Mouse (Mus musculus) kidney, postnatal 0 days (tissue): Measurements from ENCODE around the gene Kbtbd12. TPM values are rescaled to one million over a fixed set of nuclear protein-coding genes. Genes with fewer than 3 reads are reported as not detected.
A peak's percentile ranks its signal among the peaks of the same experiment; 100 is the strongest.

Experiments
- ATAC-seq: fragments of 200-750 bp; cut with Nextera tagmentation; replicated peaks from 2 replicates; pipeline ENCODE4 v1.8.0; 2017; ENCODE audit warnings: low read depth, moderate number of reproducible peaks, moderate TSS enrichment, moderate library complexity; ENCODE audit not compliant: low FRiP score
- DNase-seq: peaks from one replicate; pipeline ENCODE4 v3.0.0-alpha.2; 2016; ENCODE audit warnings: low spot score
- H3K27ac ChIP-seq: fragments of 300-500 bp; sonication (generic); 2 replicates; pipeline ENCODE4 v1.5.1; 2014; ENCODE audit warnings: mild to moderate bottlenecking
- H3K27me3 ChIP-seq: fragments of 300-500 bp; sonication (generic); 2 replicates; pipeline ENCODE4 v1.6.1; 2014; ENCODE audit warnings: low read length, mixed read lengths; ENCODE audit not compliant: insufficient read depth
- H3K36me3 ChIP-seq: fragments of 300-500 bp; sonication (generic); 2 replicates; pipeline ENCODE4 v1.6.1; 2014; ENCODE audit warnings: low read length, mixed read lengths; ENCODE audit not compliant: insufficient read depth
- H3K4me1 ChIP-seq: fragments of 300-500 bp; sonication (generic); replicated peaks from 2 replicates; pipeline ENCODE4 v1.6.1; 2014; ENCODE audit warnings: antibody characterized with exemption, low read length, mixed read lengths; ENCODE audit not compliant: insufficient read depth
- H3K4me2 ChIP-seq: fragments of 300-500 bp; sonication (generic); 2 replicates; pipeline ENCODE4 v1.6.1; 2014; ENCODE audit warnings: mild to moderate bottlenecking, low read length, moderate library complexity, mixed read lengths
- H3K4me3 ChIP-seq: fragments of 300-500 bp; sonication (generic); replicated peaks from 2 replicates; pipeline ENCODE4 v1.5.1; 2014; ENCODE audit warnings: low read depth, low read length
- H3K9ac ChIP-seq: fragments of 300-500 bp; sonication (generic); 2 replicates; pipeline ENCODE4 v1.6.1; 2014; ENCODE audit warnings: low read depth, low read length
- H3K9me3 ChIP-seq: fragments of 300-500 bp; sonication (generic); replicated peaks from 2 replicates; pipeline ENCODE4 v1.6.1; 2016; ENCODE audit warnings: low read length, inconsistent platforms, mixed read lengths
- CTCF ChIP-seq: IDR thresholded peaks from 2 replicates; pipeline ENCODE4 v1.5.1; 2016; ENCODE audit warnings: antibody characterized with exemption, low read depth, mild to moderate bottlenecking, moderate library complexity
- WGBS: fragments of 180-500 bp; shearing (Covaris S2); extraction: QIAGEN DNeasy Blood & Tissue Kit; methylation state at CpG from one replicate; pipeline ENCODE4 v1.1.7; 2014; 5-methylcytosine and 5-hydroxymethylcytosine counted together
- polyA plus RNA-seq: library from polyadenylated mRNA; unstranded; fragments of >200 nt; fragmentation: Nextera tagmentation; extraction: Ambion mirVana; gene quantifications from 2 replicates; pipeline ENCODE4 v1.2.1, GENCODE M21; 2015

Gene Kbtbd12
- polyA plus RNA-seq, 1 experiment from 2014 or later: not detected

DNA sequence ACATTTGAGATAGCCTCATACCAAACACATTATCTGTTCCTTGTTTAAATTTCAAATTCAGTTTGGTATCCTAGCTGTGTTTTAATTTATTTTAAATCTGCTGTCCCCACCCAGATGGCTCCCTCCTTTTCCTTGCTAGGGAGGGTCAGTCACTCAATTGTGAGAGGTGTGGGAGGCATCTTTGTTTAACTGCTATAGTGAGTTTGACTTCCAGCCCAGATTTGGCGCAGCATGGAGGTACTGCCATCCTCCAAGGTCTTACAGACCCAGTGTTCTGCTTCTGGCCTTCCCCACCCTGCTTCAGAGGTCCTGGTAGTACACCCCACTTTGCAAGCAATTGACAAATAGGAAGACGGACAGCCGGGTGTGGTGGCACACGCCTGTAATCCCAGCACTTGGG lies 113.7 kb downstream of the Kbtbd12 start:
- WGBS: 82% methylated on average over 4 of the region's 4 CpGs
- no peak for ATAC-seq
- TF ChIP-seq CTCF: no peak
- DNase-seq: no peak
- Histone ChIP-seq H3K4me3 (no peak overlapping the region), H3K4me2 (no peak overlapping the region), H3K4me1 (no peaks in the 10 kb centered on the region), H3K27me3 (no peaks in the 10 kb centered on the region), H3K9me3 (no peaks in the 10 kb centered on the region), H3K36me3 (no peaks in the 10 kb centered on the region), H3K9ac (no peak overlapping the region), H3K27ac (no peak overlapping the region)

DNA sequence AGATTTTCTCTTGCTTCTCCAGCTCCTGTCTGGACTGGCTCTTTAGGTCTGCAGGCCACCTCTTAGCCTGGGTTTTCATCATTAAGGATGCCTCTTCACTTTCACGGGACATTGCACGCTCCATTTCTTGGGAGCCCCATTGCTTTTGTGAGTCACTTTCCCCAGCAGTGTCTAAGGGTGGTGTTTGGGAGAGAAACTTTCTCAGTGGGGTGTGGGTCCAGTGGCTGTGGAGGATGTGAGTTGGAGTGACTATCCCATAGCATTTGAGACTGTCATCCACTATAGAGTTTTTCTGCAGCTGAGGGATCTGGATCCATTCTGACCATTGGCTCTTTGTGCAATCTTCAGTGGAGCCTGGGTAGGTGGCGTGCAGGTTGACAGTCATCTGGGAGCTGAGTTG lies 114.3 kb downstream of the Kbtbd12 start:
- H3K27me3 ChIP-seq: no peaks in the 10 kb centered on the region
- no peak overlapping the region for H3K4me3 ChIP-seq
- no peaks in the 10 kb centered on the region for H3K36me3 ChIP-seq
- H3K27ac ChIP-seq: no peak overlapping the region
- DNase-seq (no peak), ATAC-seq (no peak)
- no peak for TF ChIP-seq CTCF
- no peak overlapping the region for H3K4me2 ChIP-seq
- 86% methylated on average over 3 of the region's 3 CpGs for WGBS
- no peaks in the 10 kb centered on the region for H3K9me3 ChIP-seq
- no peak overlapping the region for H3K9ac ChIP-seq
- no peaks in the 10 kb centered on the region for H3K4me1 ChIP-seq

DNA sequence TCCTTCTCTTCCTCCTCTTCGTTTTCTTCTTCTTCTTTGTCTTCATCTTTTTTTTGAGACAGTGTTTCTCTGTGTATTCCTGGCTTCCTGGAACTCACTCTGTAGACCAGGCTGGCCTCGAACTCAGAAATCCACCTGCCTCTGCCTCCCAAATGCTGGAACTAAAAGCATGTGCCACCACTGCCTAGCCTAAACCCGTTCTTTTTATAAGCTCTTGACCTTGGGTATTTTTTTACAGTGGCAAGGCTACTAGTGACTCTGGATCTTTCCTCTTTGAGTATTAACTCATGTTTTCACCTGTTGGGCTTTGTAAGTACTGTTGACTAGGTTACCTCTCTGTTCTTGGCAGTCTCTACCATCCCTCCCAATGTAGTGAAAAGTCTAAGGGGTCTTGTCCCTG lies 114.7 kb downstream of the Kbtbd12 start:
- Histone ChIP-seq H3K4me2 (no peak overlapping the region), H3K4me1 (no peaks in the 10 kb centered on the region), H3K27me3 (no peaks in the 10 kb centered on the region)

DNA sequence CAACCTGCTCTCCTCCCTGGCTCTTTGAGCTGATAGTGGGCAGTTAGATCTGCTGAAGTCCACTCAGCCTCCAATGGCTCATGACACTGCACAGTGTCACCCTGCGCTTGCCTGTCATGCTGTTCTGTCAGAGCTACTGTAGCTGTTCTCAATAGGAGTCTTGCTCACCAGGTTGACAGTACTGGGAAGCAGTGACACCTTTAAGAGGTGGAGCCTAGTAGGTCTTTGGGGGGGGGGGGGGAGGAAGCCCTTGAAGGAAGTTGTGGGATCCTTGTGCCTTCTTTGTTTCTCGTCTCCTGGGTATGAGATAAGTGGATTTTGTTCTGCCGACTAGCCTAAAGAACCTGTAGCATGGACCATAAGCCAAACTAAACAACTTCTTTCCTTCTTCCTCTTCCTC lies 115.1 kb downstream of the Kbtbd12 start:
- H3K4me1 ChIP-seq: peaks cover 2% of the 10 kb centered on the region; the same call in 1 of the 2 replicates
- TF ChIP-seq CTCF: no peak
- no peak overlapping the region for H3K4me2 ChIP-seq
- H3K27ac ChIP-seq: no peak overlapping the region
- no peak for DNase-seq
- H3K9me3 ChIP-seq: no peaks in the 10 kb centered on the region
- H3K36me3 ChIP-seq: no peaks in the 10 kb centered on the region
- H3K9ac ChIP-seq: no peak overlapping the region
- WGBS: 53% methylated on average over 3 of the region's 3 CpGs
- H3K4me3 ChIP-seq: no peak overlapping the region
- no peaks in the 10 kb centered on the region for H3K27me3 ChIP-seq
- no peak for ATAC-seq

More for the DNA sequence above, 114.7 kb downstream of the Kbtbd12 start:
- H3K36me3 ChIP-seq: no peaks in the 10 kb centered on the region
- no peak overlapping the region for H3K4me3 ChIP-seq
- no peak overlapping the region for H3K9ac ChIP-seq
- H3K9me3 ChIP-seq: no peaks in the 10 kb centered on the region
- WGBS: 71% methylated on average over 3 of the region's 3 CpGs
- ATAC-seq: no peak
- TF ChIP-seq CTCF: no peak
- no peak overlapping the region for H3K27ac ChIP-seq
- DNase-seq: no peak

DNA sequence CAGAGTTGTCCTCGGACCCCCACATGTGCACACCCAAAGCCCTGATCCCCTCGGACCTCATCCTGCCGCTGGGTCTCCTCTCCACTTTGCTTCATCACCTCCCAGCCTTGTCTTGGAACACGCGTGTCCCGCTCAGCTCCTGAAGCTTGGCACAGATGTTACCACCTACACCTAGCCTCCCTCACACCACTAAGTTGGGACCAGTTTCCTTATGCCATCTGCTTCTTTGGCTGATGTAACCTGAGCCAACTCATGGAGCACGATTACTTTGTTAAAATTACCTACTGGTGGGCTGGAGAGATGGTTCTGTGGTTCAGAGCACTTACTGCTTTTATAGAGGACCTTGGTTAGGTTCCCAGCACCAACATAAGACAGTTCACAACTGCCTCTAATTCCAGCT lies 115.9 kb downstream of the Kbtbd12 start:
- Histone ChIP-seq H3K27me3 (no peaks in the 10 kb centered on the region), H3K4me2 (no peak overlapping the region), H3K9me3 (no peaks in the 10 kb centered on the region), H3K4me3 (no peak overlapping the region), H3K9ac (no peak overlapping the region), H3K4me1 (peaks cover 10% of the 10 kb centered on the region; the same call in 1 of the 2 replicates), H3K27ac (no peak overlapping the region), H3K36me3 (no peaks in the 10 kb centered on the region)
- no peak for TF ChIP-seq CTCF
- ATAC-seq (no peak), DNase-seq (no peak)
- WGBS: 82% methylated on average over 7 of the region's 7 CpGs

DNA sequence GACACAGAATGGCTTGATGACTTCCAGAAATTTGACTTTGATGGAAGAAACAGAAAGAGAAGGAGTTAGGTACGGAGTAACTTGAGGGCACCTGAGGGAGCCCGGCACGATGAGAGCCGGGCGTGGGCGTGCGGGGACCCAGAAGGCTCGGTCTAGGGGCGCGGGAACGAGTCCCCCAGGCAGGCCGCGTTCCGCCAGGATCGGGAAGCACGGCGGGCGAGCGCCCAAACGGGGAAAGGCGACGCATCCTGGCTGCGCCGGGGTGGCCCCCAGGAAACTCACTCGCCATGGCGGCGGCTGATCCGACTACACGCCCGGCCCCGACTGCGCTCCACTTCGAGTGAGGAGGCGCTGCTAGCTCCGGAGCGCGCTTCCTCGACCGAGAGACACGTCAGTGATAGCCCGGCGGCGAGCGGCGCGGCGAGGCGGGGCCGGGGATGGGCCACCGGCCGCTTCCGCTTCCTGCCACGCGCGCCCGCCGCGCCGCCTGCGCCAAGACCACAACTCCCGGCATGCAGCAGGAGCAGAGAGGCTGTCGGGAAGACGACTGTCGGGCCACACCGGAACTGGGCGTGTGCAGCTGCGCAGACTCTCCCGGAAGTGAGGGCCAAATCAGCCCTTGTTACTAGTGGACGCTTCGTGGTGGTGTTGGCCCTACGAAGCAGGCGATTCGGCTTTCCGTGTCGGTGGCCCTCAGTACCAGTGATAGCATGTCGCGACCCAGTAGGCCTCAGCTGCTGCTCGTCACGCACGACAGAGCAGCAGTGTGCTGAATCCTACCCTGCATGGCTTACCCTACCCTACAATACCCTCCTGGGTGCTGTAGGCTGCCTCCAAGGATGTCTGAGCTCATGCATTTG lies 119.1 kb downstream of the Kbtbd12 start, which contains the start of gene Sec61a1:
Sec61a1 (minus strand) TSS at position 502 of the 860 bp plus-strand sequence.
- TF ChIP-seq CTCF: no peak
- H3K4me2 ChIP-seq: peak within 1 kb of the TSS; percentile 68
- H3K27me3 ChIP-seq: no peaks in the 10 kb centered on the region
- peaks cover 10% of the 10 kb centered on the region; the same call in 1 of the 2 replicates for H3K4me1 ChIP-seq
- no peaks in the 10 kb centered on the region for H3K9me3 ChIP-seq
- peak within 1 kb of the TSS; percentile 83 for H3K4me3 ChIP-seq
- DNase-seq (peak; percentile 99), ATAC-seq (peak; percentile 97)
- H3K36me3 ChIP-seq: peaks cover 25% of the 10 kb centered on the region; the same call in 1 of the 2 replicates
- WGBS: under 1% methylated on average over 80 of the region's 80 CpGs
- H3K9ac ChIP-seq: peak within 1 kb of the TSS; percentile 84
- peak within 1 kb of the TSS; percentile 87 for H3K27ac ChIP-seq
